Mouse (Mus musculus) T-helper 1 cell (primary cell): Measurements from ENCODE around the gene Hddc3.
"Not testable (repeated sequence)": the region's sequence is repeated elsewhere in the genome, so short reads cannot be mapped to it uniquely, and the experiment has no call there.

ENCODE experiments used
- in situ Hi-C: fragments of 300-600 bp; cut with MboI, MseI; formaldehyde crosslinking; loops from one replicate; pipeline ENCODE4 v1.15.1; 2025; ENCODE audit warnings: high pct_unique_total_duplicates

The Hddc3 gene

DNA sequence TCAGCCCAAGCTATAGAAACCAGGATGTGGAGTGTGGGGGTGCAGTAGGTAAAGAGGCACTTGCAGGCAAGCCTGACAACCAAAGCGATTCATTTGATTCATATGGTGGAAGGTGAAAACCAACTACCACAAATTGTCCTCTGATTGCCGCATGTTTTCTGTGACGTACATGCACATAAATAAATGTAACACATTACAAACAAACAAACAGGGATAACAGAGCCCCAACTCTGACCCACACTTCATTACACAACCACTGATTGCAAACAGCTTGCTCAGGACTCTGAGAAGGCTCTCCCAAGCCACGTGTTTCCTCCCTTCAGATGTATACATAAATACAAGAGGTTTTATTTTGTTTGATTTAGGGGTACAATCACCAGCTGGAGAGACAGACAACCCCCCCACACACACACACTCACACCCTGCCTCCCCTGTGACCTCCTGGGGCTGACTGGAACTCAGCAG, 27.1 kb downstream of the Hddc3 start:
- in situ Hi-C loops: no loop called here

DNA sequence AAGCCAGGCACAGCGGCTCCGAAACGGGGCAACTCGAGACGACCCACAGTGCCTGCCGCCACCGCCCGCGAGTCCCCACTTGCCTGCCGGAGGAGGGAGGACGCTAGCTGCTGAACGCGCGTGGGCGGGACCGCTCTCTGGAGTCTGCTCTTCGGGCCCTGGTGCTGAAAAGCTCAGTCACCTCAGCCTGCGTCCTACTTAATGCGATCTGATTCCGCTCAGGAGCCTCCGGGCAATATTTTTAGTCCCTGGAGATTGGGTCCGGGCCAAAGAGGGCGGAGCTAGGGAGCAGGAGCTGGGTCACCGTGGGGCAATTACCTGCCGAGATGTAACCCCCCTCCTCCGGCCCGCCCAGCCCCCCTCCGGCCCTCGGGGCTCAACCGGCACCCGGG, 27.7 kb downstream of the Hddc3 start:
- in situ Hi-C loops: no loop called here

DNA sequence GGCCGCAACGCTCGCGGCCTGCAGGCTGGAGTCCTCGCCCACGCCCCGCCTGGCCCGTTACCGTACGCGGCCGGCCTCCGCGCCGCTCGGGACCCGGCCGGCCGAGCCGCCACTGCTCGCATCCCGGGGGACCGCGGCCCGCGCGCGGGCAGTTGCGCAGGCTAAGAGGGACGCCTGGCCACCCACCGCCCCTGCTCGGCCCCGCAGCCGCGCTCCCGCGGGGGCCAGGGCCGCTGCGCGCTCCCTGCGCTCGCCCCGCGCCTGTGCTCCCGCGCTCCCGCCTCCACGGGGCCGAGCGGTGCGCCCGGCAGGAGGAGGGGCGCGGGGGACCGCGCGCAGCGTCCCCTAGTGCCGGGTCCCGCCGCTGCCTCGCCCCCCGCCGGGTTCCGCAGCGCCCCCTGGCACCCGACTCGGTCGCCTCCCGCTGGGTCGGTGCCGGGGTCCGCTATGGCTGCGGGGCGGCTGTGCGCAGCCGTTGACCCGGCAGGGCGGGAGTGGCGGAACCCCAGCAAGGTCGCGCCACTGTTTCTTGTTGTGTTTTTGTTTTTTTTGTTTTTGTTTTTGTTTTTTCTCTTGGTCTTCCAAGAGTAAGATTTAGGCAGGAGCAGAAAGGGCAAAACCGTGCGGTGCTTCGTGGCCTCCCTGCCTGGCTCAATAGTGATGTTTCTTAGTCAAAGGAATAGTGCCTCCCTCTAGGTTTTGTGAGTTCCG, 28.3 kb downstream of the Hddc3 start, which contains the start of gene Man2a2:
Gene Man2a2 (minus strand): TSS at position 335 of the 711 bp plus-strand sequence.
- in situ Hi-C loops: no loop called here

- in situ Hi-C loops: no loop called here
These were observed 29.3 kb downstream of the Hddc3 start for GRCm38 (mm10) chr7:80372166-80372565.

GRCm38 (mm10) chr7:80372667-80373066, 29.8 kb downstream of the Hddc3 start:
- in situ Hi-C loops: no loop called here

GRCm38 (mm10) chr7:80373352-80373751, 30.4 kb downstream of the Hddc3 start:
- in situ Hi-C loops: no loop called here

DNA sequence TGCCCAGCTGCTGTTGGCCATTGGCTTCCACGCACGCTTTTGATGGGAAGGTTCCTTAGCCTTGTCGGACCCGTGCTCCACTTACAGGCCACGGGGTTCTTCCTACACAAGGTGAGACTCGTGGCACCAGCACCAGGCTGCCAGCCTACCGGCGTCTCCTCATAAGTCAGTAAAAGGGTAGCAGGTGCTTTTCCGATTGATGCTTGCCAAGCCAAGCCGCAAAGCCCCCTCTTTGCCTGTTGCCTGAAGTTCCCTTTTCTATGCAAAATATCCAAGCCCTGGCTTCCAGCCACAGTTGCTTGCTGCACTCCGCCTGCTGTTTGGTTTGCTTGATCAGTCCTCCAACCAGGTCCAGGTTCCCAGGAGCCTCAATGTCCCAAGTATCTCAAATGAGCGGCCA, 30.9 kb downstream of the Hddc3 start:
- in situ Hi-C loops: no loop called here

GRCm38 (mm10) chr7:80374280-80374679, 31.4 kb downstream of the Hddc3 start:
- in situ Hi-C loops: no loop called here

GRCm38 (mm10) chr7:80374733-80375132, 31.8 kb downstream of the Hddc3 start:
- in situ Hi-C loops: loop anchor here (5.0 kb wide), 1 partner anchor 37 kb away; no protein-coding TSS in a partner anchor

GRCm38 (mm10) chr7:80375376-80376039, 32.6 kb downstream of the Hddc3 start:
- in situ Hi-C loops: loop anchor here (5.0 kb wide), 1 partner anchor 38 kb away; no protein-coding TSS in a partner anchor

GRCm38 (mm10) chr7:80376192-80376591, 33.3 kb downstream of the Hddc3 start:
- in situ Hi-C loops: loop anchor here (5.0 kb wide), 1 partner anchor 39 kb away; no protein-coding TSS in a partner anchor

GRCm38 (mm10) chr7:80377471-80377870, 34.6 kb downstream of the Hddc3 start:
- in situ Hi-C loops: loop anchor here (5.0 kb wide), 1 partner anchor 40 kb away; no protein-coding TSS in a partner anchor

DNA sequence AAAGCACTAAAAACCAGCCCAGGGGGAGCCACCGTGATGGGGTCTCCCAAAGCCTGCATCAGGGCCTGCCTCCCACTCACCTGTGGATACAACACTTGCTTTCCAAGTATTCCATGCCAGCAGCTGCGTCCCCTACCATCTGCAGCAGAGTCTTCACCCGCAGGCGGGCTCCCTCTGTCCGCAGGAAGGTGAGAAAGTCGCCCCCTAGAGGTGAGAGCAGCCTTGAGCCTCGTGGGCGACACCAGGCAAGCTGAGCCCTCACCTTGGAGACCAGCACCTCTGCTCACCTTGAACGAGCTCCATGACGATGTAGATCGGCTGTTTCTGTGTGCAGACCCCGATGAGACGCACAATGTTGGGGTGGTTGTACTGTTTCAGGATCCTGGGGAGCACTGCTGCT, 36.6 kb downstream of the Hddc3 start:
- in situ Hi-C loops: loop anchor here (5.0 kb wide), 1 partner anchor 42 kb away; no protein-coding TSS in a partner anchor

DNA sequence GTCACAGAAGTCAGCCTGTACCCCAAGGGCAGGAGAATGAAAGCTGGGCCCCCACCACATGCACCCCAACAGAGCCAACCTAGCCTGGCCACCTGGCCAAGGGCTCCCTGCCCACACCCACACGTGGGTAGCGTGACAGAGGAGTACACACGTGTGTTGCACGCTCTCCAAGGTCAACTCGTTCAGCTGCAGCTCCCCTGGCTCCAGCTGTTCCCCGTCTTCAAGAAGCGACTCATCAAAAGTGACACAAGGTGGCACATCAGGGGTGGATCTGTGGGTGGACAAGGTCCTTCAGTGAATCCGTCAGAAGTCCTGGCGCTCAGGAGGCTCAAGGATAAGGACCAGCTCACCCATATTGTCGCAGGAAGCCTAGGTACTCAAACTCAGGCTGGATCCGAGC, 40.0 kb downstream of the Hddc3 start:
- in situ Hi-C loops: no loop called here

GRCm38 (mm10) chr7:80386235-80386930, 43.5 kb downstream of the Hddc3 start:
- in situ Hi-C loops: no loop called here

DNA sequence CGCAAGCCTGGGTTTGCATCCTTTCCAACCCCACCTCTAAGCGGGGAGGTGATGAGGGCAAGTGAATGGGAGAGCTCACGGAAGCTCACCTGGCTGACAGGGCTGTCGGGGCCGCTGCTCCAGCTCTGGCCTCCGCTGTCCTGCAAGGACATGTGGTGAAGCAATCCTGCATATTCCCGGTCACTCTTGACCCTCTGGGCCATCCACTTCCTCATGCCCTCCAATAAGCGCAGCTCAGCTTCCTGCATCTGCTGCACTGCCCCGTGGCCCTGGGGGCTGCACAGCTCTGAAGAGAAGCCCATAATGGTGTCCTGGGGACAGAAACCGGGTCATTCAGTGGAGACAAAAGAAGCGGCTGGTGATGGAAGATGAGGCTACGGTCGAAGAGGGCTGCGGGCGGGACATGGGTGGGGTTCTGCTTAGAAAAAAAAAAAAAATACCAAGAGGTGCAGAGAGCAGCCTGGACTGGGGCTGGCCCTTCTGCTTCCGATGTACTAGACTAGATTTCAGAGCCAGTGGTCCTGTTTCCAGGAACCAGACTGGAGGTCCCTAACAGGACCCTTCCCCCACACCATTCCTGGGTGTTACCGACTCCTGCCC, 44.2 kb downstream of the Hddc3 start:
- in situ Hi-C loops: no loop called here

- in situ Hi-C loops: no loop called here
These were observed 45.0 kb downstream of the Hddc3 start, which contains the start of gene Fes for GRCm38 (mm10) chr7:80387633-80388543. Gene Fes, minus strand, starts transcription at chr7:80387946.

DNA sequence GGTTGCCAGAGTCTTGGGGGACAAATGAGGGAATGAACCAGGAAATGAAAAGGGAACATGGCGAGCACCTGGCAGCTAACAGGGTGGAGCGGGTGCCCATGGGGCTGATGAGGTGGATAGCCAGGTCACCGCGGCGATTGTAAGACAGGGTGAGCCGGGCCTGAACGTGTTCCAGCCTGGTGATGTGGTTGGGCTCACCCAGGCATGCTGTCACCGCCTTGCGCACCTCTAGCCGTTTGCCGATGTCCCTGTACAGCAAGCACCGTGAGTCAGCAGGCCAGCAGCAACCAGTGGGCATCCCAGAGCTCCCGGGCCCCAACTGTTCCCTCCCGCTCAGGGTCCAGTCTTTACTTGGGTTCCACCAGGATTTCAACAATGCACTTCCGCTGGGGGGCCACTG, 49.2 kb downstream of the Hddc3 start:
- in situ Hi-C loops: no loop called here

DNA sequence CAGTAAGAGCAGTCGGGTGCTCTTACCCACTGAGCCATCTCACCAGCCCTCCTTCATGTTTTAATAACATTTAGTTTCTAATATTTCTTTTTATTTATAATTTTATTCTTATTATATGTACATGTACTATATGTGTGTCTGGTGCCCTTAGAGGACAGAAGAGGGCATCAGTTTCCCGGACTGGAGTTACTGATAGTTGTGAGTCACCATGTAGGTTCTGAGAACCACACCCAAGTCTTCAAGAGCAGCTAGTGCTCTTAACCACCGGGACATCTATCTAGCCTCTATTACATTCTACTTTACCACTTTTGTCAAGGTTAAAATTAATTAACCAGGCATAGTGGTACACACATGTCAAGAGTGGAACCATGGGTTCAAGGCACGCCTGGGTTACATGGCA, 51.7 kb downstream of the Hddc3 start:
- in situ Hi-C loops: no loop called here

DNA sequence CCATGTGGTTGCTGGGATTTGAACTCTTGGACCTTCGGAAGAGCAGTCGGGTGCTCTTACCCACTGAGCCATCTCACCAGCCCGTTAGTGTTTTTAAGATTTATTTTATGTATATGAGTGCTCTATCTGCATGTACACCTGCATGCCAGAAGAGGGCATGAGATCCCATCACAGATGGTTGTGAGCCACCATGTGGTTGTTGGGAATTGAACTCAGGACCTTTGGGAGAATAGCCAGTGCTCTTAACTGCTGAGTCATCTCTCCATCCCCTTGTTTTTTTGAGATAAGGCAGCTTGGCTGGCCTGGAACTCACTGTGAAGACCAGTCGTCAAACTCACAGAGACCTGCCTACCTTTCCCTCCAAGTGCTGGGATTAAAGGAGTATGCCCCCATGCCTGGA, 53.5 kb downstream of the Hddc3 start:
- in situ Hi-C loops: not testable (repeated sequence)

DNA sequence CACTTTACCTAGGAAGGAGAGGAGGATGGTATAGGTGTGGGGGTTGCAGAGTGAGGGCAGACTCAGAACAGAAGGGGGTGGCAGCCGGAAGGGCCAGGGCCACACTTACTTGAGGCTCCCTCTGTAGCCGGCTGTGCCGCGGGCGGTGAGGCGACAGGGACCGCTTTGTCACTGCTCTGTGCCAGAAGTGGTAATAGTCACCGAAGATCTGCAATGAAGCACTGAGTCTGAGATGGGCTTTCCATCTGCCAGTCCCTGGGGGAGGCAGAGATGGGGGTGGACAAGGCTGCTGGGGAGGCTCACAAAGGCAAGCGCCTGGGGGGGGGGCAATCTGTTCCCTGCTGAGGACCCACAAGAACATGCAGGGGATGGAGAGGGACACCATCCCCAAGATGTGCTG, 55.1 kb downstream of the Hddc3 start:
- in situ Hi-C loops: no loop called here
